Mouse (Mus musculus) cerebellum, postnatal 14 days (tissue): ENCODE results near the gene Spock1.

Experiments used
- DNase-seq, 2 experiments: peaks; one replicate each; pipeline ENCODE4 v3.0.0; 2021; ENCODE audit warnings: mixed read lengths in 2 of 2

The Spock1 gene

GRCm38 (mm10) chr13:57908266-57908582 lies at the start of gene Spock1:
Gene Spock1, minus strand, starts transcription at chr13:57908332.
- DNase-seq: peak; percentile 99

GRCm38 (mm10) chr13:57950091-57950490 lies 42.0 kb upstream of the Spock1 start:
- DNase-seq: peak; percentile 42 to 65

GRCm38 (mm10) chr13:57949513-57949912 lies 41.4 kb upstream of the Spock1 start:
- DNase-seq: peak; percentile 62 to 88

GRCm38 (mm10) chr13:57945197-57945596 lies 37.1 kb upstream of the Spock1 start:
- peak; percentile 75 to 78 for DNase-seq

- peak in 1 of 2 experiments; percentile 31 for DNase-seq
These were observed 36.3 kb upstream of the Spock1 start for GRCm38 (mm10) chr13:57944434-57944833.

- DNase-seq: peak; percentile 41 to 57
These were observed 35.8 kb upstream of the Spock1 start for GRCm38 (mm10) chr13:57943900-57944299.

GRCm38 (mm10) chr13:57937463-57938229 lies 29.5 kb upstream of the Spock1 start:
- no peak for DNase-seq

GRCm38 (mm10) chr13:57931998-57932397 lies 23.9 kb upstream of the Spock1 start:
- DNase-seq: no peak

- peak; percentile 67 to 83 for DNase-seq
These were observed 23.2 kb upstream of the Spock1 start for GRCm38 (mm10) chr13:57931376-57931775.

GRCm38 (mm10) chr13:57930720-57931119 lies 22.6 kb upstream of the Spock1 start:
- DNase-seq: no peak

- DNase-seq: no peak
These were observed 22.2 kb upstream of the Spock1 start for GRCm38 (mm10) chr13:57930283-57930682.

- DNase-seq: no peak
These were observed 11.8 kb upstream of the Spock1 start for GRCm38 (mm10) chr13:57919947-57920346.

GRCm38 (mm10) chr13:57911171-57911570 lies 3.0 kb upstream of the Spock1 start:
- DNase-seq: peak; percentile 24 to 43

GRCm38 (mm10) chr13:57907428-57908265 lies 485 bp downstream of the Spock1 start:
- peak; percentile 54 to 63 for DNase-seq

- no peak for DNase-seq
These were observed 13.5 kb downstream of the Spock1 start for GRCm38 (mm10) chr13:57894597-57894996.

GRCm38 (mm10) chr13:57889708-57890107 lies 18.4 kb downstream of the Spock1 start:
- no peak for DNase-seq

- no peak for DNase-seq
These were observed 19.1 kb downstream of the Spock1 start for GRCm38 (mm10) chr13:57889050-57889449.

GRCm38 (mm10) chr13:57879817-57880216 lies 28.3 kb downstream of the Spock1 start:
- no peak for DNase-seq

- DNase-seq: no peak
These were observed 29.3 kb downstream of the Spock1 start for GRCm38 (mm10) chr13:57878797-57879196.

- DNase-seq: no peak
These were observed 30.4 kb downstream of the Spock1 start for GRCm38 (mm10) chr13:57877782-57878181.

GRCm38 (mm10) chr13:57876966-57877365 lies 31.2 kb downstream of the Spock1 start:
- DNase-seq: no peak

- DNase-seq: no peak
These were observed 38.1 kb downstream of the Spock1 start for GRCm38 (mm10) chr13:57870058-57870457.

GRCm38 (mm10) chr13:57867586-57867985 lies 40.5 kb downstream of the Spock1 start:
- no peak for DNase-seq

- DNase-seq: no peak
These were observed 43.1 kb downstream of the Spock1 start for GRCm38 (mm10) chr13:57865029-57865428.
